Mouse (Mus musculus) midbrain, embryonic 12.5 days (tissue): Measurements from ENCODE around the gene Tbx6. TPM values are rescaled to one million over a fixed set of nuclear protein-coding genes. Genes with fewer than 3 reads are reported as not detected.
A peak's percentile ranks its signal among the peaks of the same experiment; 100 is the strongest.

Experiments
- ATAC-seq: fragments of 200-750 bp; cut with Nextera tagmentation; 2 replicates; pipeline ENCODE4 v1.8.0; 2017; ENCODE audit warnings: low read depth, moderate TSS enrichment, moderate library complexity; ENCODE audit not compliant: low FRiP score
- H3K27ac ChIP-seq: fragments of 300-500 bp; sonication (generic); replicated peaks from 2 replicates; pipeline ENCODE4 v1.5.1; 2016; ENCODE audit warnings: mild to moderate bottlenecking
- H3K27me3 ChIP-seq: fragments of 300-500 bp; sonication (generic); 2 replicates; pipeline ENCODE4 v1.6.1; 2016; ENCODE audit warnings: mild to moderate bottlenecking
- H3K36me3 ChIP-seq: fragments of 300-500 bp; sonication (generic); 2 replicates; pipeline ENCODE4 v1.6.1; 2016
- H3K4me1 ChIP-seq: fragments of 300-500 bp; sonication (generic); 2 replicates; pipeline ENCODE4 v1.6.1; 2016
- H3K4me2 ChIP-seq: fragments of 300-500 bp; sonication (generic); replicated peaks from 2 replicates; pipeline ENCODE4 v1.6.1; 2016; ENCODE audit warnings: mild to moderate bottlenecking, moderate library complexity
- H3K4me3 ChIP-seq: fragments of 300-500 bp; sonication (generic); 2 replicates; pipeline ENCODE4 v1.5.1; 2016; ENCODE audit warnings: mild to moderate bottlenecking
- H3K9ac ChIP-seq: fragments of 300-500 bp; sonication (generic); replicated peaks from 2 replicates; pipeline ENCODE4 v1.6.1; 2016; ENCODE audit warnings: mild to moderate bottlenecking, moderate library complexity
- H3K9me3 ChIP-seq: fragments of 300-500 bp; sonication (generic); 2 replicates; pipeline ENCODE4 v1.6.1; 2016; ENCODE audit warnings: mild to moderate bottlenecking
- WGBS: fragments of 180-500 bp; shearing (Covaris S2); methylation state at CpG from one replicate; pipeline ENCODE4 v1.1.7; 2016; 5-methylcytosine and 5-hydroxymethylcytosine counted together
- polyA plus RNA-seq: library from polyadenylated mRNA; unstranded; fragments of >200 nt; fragmentation: Nextera tagmentation; extraction: Ambion mirVana; gene quantifications from 2 replicates; pipeline ENCODE4 v1.2.1, GENCODE M21; 2016

Tbx6 gene
- polyA plus RNA-seq, 1 experiment from 2014 or later = 0.64 TPM

DNA sequence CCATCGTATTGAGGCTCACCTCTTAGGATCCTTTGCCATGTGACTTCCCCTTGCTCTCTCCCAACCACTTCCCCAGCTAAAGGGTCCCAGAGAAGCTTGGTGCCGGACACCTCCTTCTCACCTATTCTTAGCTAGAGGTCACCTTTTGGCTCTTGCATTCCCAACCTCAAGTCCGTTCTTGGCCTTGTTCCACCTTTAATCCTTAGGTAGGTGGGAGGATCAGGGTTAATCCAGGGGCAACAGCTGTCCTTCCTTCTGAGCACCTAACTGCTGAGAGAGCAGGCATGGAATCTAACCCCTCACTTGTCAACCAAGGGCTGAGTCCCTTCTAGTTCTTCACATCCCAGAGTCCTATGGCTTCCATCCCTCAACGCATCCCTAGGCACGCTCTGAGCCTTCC lies 44.7 kb downstream of the Tbx6 start:
- peaks cover 37% of the 10 kb centered on the region for H3K4me1 ChIP-seq

DNA sequence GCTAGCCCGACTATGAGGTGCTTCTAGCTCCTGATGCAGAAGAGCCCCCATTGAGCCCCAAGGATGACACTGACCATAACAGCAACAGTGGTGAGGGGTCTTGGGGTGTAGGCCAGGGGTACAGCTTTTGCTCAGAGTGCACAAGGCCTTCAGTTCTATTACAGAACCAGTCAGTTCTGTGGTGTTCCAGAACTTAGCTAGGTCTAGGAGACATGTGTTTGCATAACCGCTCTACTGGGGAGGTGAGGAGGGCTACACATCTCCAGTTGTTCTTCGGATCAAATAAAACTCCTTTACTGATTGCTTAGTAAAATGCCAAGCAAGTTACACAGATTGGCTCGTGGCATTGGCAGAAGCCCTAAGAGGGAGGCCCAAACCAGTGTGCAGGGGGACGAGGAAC lies 50.3 kb downstream of the Tbx6 start, which contains the start of gene 4930451I11Rik:
4930451I11Rik (minus strand) TSS at position 101 of the 400 bp plus-strand sequence.
- ATAC-seq = no peak
- H3K4me3 ChIP-seq = peak within 1 kb of the TSS; percentile 33
- H3K4me2 ChIP-seq = peak within 1 kb of the TSS; percentile 57
- peaks cover 12% of the 10 kb centered on the region for H3K27me3 ChIP-seq
- H3K9ac ChIP-seq = 0 out of 2 replicates have a peak within 1 kb of the TSS, but pooled peaks have one; percentile 20
- no peaks in the 10 kb centered on the region for H3K9me3 ChIP-seq
- WGBS = 64% methylated on average over 5 of the region's 5 CpGs
- no peak within 1 kb of the TSS for H3K27ac ChIP-seq
- H3K36me3 ChIP-seq = peaks cover 18% of the 10 kb centered on the region; the same call in 1 of the 2 replicates
- peaks cover 11% of the 10 kb centered on the region for H3K4me1 ChIP-seq

More for the DNA sequence above, 44.7 kb downstream of the Tbx6 start:
- no peaks in the 10 kb centered on the region for H3K9me3 ChIP-seq
- 77% methylated on average over 5 of the region's 5 CpGs for WGBS
- H3K9ac ChIP-seq = no peak overlapping the region
- no peak overlapping the region for H3K27ac ChIP-seq
- no peak for ATAC-seq
- peaks cover 17% of the 10 kb centered on the region for H3K27me3 ChIP-seq
- H3K4me2 ChIP-seq = no peak overlapping the region
- H3K4me3 ChIP-seq = no peak overlapping the region
- H3K36me3 ChIP-seq = peaks cover 18% of the 10 kb centered on the region; the same call in 1 of the 2 replicates

DNA sequence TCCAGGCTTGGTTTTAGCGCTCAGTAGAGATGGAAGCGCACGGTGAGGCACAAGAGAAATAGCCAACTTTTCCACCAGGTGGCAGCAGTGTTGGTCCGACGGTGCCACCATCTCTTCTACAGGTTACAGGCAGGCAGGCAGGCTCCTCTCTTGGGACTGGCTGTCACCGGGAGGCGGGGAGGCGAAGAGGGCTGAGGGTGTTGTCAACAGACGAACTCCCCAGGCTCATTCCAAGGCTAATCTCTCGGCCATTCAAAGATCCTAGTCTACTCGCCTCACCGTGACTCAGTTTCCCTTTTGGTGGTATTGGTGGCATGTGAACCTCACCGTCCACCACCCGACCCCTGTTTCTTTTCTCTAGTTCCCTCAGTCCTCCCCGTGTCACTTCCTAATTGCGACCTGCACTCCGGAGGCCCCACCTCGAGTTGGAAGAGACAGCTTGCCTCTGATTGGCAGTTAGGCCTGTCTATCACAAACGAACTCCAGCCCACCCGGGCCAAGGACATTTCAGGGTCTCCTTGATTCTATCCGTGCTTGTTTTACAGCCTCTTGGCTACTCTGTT lies 50.8 kb downstream of the Tbx6 start:
- peaks cover 18% of the 10 kb centered on the region; the same call in 1 of the 2 replicates for H3K36me3 ChIP-seq
- peak; percentile 81 for ATAC-seq
- 2% methylated on average over 21 of the region's 21 CpGs for WGBS
- H3K4me2 ChIP-seq = peak overlapping the region; percentile 57
- H3K27ac ChIP-seq = no peak overlapping the region
- H3K9me3 ChIP-seq = no peaks in the 10 kb centered on the region
- peaks cover 12% of the 10 kb centered on the region for H3K27me3 ChIP-seq
- H3K4me1 ChIP-seq = peaks cover 11% of the 10 kb centered on the region
- peak overlapping the region; percentile 33 for H3K4me3 ChIP-seq
- 0 out of 2 replicates have a peak overlapping the region, but pooled peaks have one; percentile 20 for H3K9ac ChIP-seq

DNA sequence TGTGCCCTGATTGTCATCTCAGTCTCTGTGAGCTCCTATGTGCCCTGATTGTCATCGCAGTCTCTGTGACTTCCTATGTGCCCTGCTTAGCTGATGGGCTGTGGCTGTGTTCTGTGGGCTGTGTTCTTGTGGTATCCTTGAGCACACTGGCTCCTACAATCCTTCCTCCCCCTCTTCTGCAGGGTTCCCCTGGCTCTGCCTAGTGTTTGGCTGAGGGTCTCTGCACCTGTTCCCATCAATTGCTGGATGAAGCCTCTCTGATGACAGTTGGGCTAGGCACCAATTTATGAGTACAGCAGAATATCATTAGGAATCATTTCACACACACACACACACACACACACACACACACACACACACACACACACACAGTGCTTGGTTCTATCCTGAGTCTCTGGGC lies 52.0 kb downstream of the Tbx6 start:
- no peak overlapping the region for H3K9ac ChIP-seq
- no peaks in the 10 kb centered on the region for H3K9me3 ChIP-seq
- no peak for ATAC-seq
- peaks cover 11% of the 10 kb centered on the region for H3K4me1 ChIP-seq
- peaks cover 12% of the 10 kb centered on the region for H3K27me3 ChIP-seq
- WGBS = 95% methylated on average over 1 of the region's 1 CpGs
- no peak overlapping the region for H3K4me2 ChIP-seq
- H3K27ac ChIP-seq = no peak overlapping the region
- H3K4me3 ChIP-seq = no peak overlapping the region
- peaks cover 11% of the 10 kb centered on the region; the same call in 1 of the 2 replicates for H3K36me3 ChIP-seq

Other genes starting within 250 kb of the Tbx6 start
- gene Eif3c, start 215.1 kb upstream of the Tbx6 start, polyA plus RNA-seq = 200 and 222 TPM in 2 replicates
- 0.27 and 0.63 TPM in 2 replicates for gene Apobr, start 196.5 kb upstream of the Tbx6 start, polyA plus RNA-seq
- 26.1 and 29.2 TPM in 2 replicates for gene Cln3, start 195.7 kb upstream of the Tbx6 start, polyA plus RNA-seq
- gene Il27, start 186.5 kb upstream of the Tbx6 start, polyA plus RNA-seq = not detected in 2 replicates
- gene Nupr1, start 150.6 kb upstream of the Tbx6 start, polyA plus RNA-seq = 4.4 and 7.9 TPM in 2 replicates
- gene Sgf29, start 132.2 kb upstream of the Tbx6 start, polyA plus RNA-seq = 44.1 and 46.4 TPM in 2 replicates
- 0.45 and 1.1 TPM in 2 replicates for gene Sult1a1, start 105.1 kb upstream of the Tbx6 start, polyA plus RNA-seq
- gene Bola2, start 86.1 kb upstream of the Tbx6 start, polyA plus RNA-seq = 151 TPM in 2 replicates
- 16.6 and 19.1 TPM in 2 replicates for gene Slx1b, start 85.7 kb upstream of the Tbx6 start, polyA plus RNA-seq
- gene Coro1a, start 73.7 kb upstream of the Tbx6 start, polyA plus RNA-seq = 60.8 and 65.9 TPM in 2 replicates
- gene Mapk3, start 21.9 kb upstream of the Tbx6 start, polyA plus RNA-seq = 56.1 and 58.0 TPM in 2 replicates
- gene Gdpd3, start 15.1 kb upstream of the Tbx6 start, polyA plus RNA-seq = 2.0 and 2.4 TPM in 2 replicates
- gene Ypel3, start 4.5 kb upstream of the Tbx6 start, polyA plus RNA-seq = 125 and 126 TPM in 2 replicates
- 315 and 323 TPM in 2 replicates for gene Ppp4c, start 11.0 kb downstream of the Tbx6 start, polyA plus RNA-seq
- gene Fam57b, start 16.2 kb downstream of the Tbx6 start, polyA plus RNA-seq = 19.3 and 20.0 TPM in 2 replicates
- not detected in 2 replicates for gene 4930451I11Rik, start 50.2 kb downstream of the Tbx6 start, polyA plus RNA-seq
- 6.3 and 7.7 TPM in 2 replicates for gene Doc2a, start 65.9 kb downstream of the Tbx6 start, polyA plus RNA-seq
- gene Hirip3, start 80.5 kb downstream of the Tbx6 start, polyA plus RNA-seq = 43.1 and 51.6 TPM in 2 replicates
- 90.9 and 96.0 TPM in 2 replicates for gene Ino80e, start 80.9 kb downstream of the Tbx6 start, polyA plus RNA-seq
- gene Taok2, start 103.2 kb downstream of the Tbx6 start, polyA plus RNA-seq = 68.3 and 71.0 TPM in 2 replicates
- 32.7 and 36.5 TPM in 2 replicates for gene Tmem219, start 141.4 kb downstream of the Tbx6 start, polyA plus RNA-seq
- gene Kctd13, start 147.4 kb downstream of the Tbx6 start, polyA plus RNA-seq = 50.5 and 53.7 TPM in 2 replicates
- 1.6 and 2.7 TPM in 2 replicates for gene Asphd1, start 168.1 kb downstream of the Tbx6 start, polyA plus RNA-seq
- gene Sez6l2, start 169.1 kb downstream of the Tbx6 start, polyA plus RNA-seq = 13.8 and 16.9 TPM in 2 replicates
- 81.1 and 87.2 TPM in 2 replicates for gene Cdipt, start 194.4 kb downstream of the Tbx6 start, polyA plus RNA-seq
- 1.0 and 1.3 TPM in 2 replicates for gene Cdiptos, start 194.6 kb downstream of the Tbx6 start, polyA plus RNA-seq
- 5.0 and 5.8 TPM in 2 replicates for gene Mvp, start 233.1 kb downstream of the Tbx6 start, polyA plus RNA-seq
- gene Pagr1b, start 235.0 kb downstream of the Tbx6 start, polyA plus RNA-seq = 0.32 and 0.39 TPM in 2 replicates
- 53.1 and 65.0 TPM in 2 replicates for gene Pagr1a, start 235.9 kb downstream of the Tbx6 start, polyA plus RNA-seq
- 56.8 and 66.8 TPM in 2 replicates for gene Gm42742, start 239.6 kb downstream of the Tbx6 start, polyA plus RNA-seq
- gene Prrt2, start 239.7 kb downstream of the Tbx6 start, polyA plus RNA-seq = 4.3 and 5.5 TPM in 2 replicates
- 118 and 133 TPM in 2 replicates for gene Maz, start 245.6 kb downstream of the Tbx6 start, polyA plus RNA-seq